Mouse (Mus musculus) E14TG2a.4 (cell line): Measurements from ENCODE around the gene Yipf4.
A peak's percentile ranks its signal among the peaks of the same experiment; 100 is the strongest.
"Not testable (repeated sequence)": the region's sequence is repeated elsewhere in the genome, so short reads cannot be mapped to it uniquely, and the experiment has no call there.

ENCODE experiments used
- H3K27me3 ChIP-seq: 2 replicates; pipeline ENCODE4 v1.6.1; 2014; ENCODE audit warnings: low read length, control low read depth; ENCODE audit not compliant: insufficient read depth
- H3K36me3 ChIP-seq: 2 replicates; pipeline ENCODE4 v1.6.1; 2014; ENCODE audit warnings: low read length, control low read depth; ENCODE audit not compliant: insufficient read depth
- H3K4me1 ChIP-seq: replicated peaks from 2 replicates; pipeline ENCODE4 v1.6.1; 2014; ENCODE audit warnings: low read depth, low read length, control low read depth
- H3K4me3 ChIP-seq: replicated peaks from 2 replicates; pipeline ENCODE4 v1.5.1; 2014; ENCODE audit warnings: mild to moderate bottlenecking, low read length
- H3K9me3 ChIP-seq: 2 replicates; pipeline ENCODE4 v1.6.1; 2014; ENCODE audit warnings: low read length, control low read depth
- CTCF ChIP-seq: conservative IDR thresholded peaks from 2 replicates; pipeline ENCODE4 v1.5.1; 2014; ENCODE audit warnings: low read length
- NANOG ChIP-seq: IDR thresholded peaks from 2 replicates; pipeline ENCODE4 v1.6.1; 2014; ENCODE audit warnings: borderline replicate concordance, low read length, mixed read lengths
- POU5F1 ChIP-seq: IDR thresholded peaks from 2 replicates; pipeline ENCODE4 v1.6.1; 2014; ENCODE audit warnings: low read length, borderline replicate concordance

Gene Yipf4

DNA sequence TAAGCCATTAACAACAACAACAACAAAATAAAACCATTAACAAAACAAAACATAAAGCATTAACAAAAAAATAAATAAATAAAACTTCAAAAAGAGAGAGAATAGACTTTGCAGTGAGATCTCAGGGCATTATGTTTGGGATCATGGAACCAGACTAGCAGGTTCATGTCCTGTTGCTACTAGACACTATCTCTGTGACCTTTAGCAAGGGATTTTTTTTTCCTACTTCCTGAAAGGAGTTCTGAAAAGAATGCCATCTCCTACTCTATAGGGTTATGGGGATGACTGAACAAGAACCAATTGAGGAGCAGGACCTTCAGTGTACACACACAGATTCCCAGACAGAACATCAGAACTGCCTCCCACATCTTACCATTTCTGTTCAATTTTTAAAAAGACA is 25.8 kb upstream of the Yipf4 start:
- Histone ChIP-seq H3K4me1 (peaks cover 27% of the 10 kb centered on the region), H3K9me3 (no peaks in the 10 kb centered on the region), H3K36me3 (no peaks in the 10 kb centered on the region), H3K27me3 (no peaks in the 10 kb centered on the region), H3K4me3 (no peak overlapping the region)
- no peak for TF ChIP-seq POU5F1

DNA sequence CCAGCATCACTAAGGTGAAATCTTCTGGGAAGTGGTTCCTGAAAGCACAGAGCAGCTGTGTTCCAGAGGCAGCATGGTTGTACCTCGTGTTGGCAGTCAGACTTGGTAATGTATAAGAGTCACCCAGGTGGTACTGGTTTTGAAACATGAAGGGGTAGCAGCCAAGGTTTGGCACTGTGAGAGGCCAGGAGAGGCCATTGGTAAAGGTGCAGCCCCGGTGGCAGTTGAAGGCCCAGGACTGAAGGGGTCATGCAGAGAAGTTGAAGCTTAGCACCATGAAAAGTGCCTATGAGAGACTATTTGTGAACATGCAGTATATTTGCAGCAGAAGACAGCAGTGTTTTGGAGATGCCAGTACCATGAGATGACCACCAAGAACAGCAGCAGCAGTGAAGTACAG is 21.3 kb upstream of the Yipf4 start:
- H3K27me3 ChIP-seq: not testable (repeated sequence)

DNA sequence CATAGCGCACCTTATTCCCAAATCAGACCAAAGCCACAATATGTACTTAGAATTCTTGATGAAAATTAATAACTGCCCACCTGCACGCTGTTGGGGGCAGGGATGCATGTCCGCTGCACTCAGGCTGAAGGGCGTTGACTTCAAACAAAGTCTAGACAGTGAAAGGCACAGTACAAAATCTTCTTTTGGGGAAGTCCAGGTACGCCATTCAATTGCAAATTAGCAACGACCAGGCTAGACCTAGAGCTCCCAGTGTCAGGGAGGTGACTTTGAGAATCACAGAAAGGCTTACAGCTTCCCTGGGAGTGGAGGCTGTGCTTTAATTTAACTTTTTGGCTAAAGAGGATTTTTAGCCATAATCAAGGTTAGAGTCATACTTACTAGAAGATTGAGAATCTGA is 19.2 kb upstream of the Yipf4 start:
- not testable (repeated sequence) for H3K27me3 ChIP-seq, H3K36me3 ChIP-seq, H3K4me1 ChIP-seq, H3K4me3 ChIP-seq
- peaks cover 14% of the 10 kb centered on the region for H3K9me3 ChIP-seq

More for the DNA sequence above, 21.3 kb upstream of the Yipf4 start:
- not testable (repeated sequence) for H3K4me3 ChIP-seq, H3K36me3 ChIP-seq, H3K9me3 ChIP-seq, H3K4me1 ChIP-seq

DNA sequence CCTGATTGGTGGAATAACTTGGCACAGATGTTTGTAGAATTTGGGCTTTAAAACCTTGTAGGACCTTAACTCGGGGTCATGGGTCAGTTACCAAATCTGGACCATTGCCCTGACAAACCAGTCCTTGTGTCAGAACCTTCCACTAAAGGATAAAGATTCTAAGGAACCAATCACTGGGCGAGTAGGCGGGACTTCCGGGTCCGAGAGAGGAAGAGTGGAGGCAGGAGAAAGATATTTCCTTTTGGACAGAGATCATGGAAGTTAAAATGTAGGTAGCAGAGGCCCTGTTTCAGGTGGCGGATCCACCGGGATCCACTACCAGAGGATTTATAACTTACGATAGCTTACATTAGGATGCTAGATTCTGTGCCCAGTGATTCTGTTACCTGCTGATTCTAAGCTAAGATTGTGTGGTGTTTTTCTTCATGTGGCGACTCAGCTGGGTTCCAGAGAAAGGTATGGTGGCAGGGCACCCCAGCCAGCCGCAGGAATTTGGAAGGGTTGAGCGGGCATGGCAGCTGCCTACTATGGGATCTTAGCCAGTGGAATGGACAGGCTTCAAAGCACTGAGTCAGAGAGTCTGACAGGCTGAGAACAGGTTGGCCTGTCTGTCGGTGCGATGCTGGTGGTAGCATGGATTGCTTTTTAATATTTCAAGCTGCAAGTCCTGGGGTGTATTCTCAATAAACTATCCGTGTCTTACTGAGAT is 8.8 kb upstream of the Yipf4 start:
- H3K36me3 ChIP-seq: no peaks in the 10 kb centered on the region
- no peak for TF ChIP-seq CTCF
- H3K27me3 ChIP-seq: no peaks in the 10 kb centered on the region
- peaks cover 24% of the 10 kb centered on the region for H3K4me1 ChIP-seq
- H3K9me3 ChIP-seq: no peaks in the 10 kb centered on the region
- H3K4me3 ChIP-seq: no peak overlapping the region

DNA sequence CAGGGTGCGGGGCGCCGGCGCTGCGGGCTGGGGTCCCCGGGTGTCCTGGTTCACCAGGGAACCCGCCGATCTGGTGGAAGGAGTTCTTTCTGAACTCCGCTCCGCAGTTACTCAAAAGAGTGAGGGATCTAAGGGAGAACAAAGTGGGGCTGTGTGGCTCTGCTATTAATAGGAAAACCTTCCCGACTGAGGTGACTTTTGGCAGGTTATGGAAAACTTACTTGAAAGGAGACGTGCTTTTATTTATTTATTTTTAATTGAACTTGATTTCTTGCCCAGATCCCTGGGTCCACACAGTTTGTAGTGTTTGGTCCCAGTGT is 568 bp downstream of the Yipf4 start:
- H3K4me3 ChIP-seq: peak overlapping the region; percentile 97
- no peaks in the 10 kb centered on the region for H3K27me3 ChIP-seq
- no peaks in the 10 kb centered on the region for H3K9me3 ChIP-seq
- TF ChIP-seq NANOG (no peak), POU5F1 (no peak), CTCF (no peak)
- H3K4me1 ChIP-seq: peaks cover 27% of the 10 kb centered on the region
- H3K36me3 ChIP-seq: peaks cover 30% of the 10 kb centered on the region

DNA sequence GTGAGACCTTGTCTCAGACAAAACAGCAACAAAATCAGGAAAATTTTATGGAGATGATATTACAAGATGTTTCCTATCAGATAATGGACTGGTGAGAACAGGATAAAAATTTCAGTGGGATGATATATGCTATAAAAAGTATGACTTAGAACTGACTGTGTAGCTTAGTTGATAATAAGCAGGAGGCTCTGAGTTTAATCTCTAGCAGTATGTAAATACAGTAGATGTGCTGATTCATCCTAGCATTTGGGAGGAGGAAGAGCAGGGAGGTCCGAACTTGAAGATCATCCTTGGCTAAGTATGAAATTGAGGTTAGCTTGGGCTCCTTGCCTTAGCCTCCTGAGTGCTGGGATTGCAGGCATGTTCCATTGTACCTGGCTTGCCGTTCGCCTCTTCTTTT is 2.3 kb downstream of the Yipf4 start:
- Histone ChIP-seq H3K4me3 (no peak overlapping the region), H3K9me3 (no peaks in the 10 kb centered on the region), H3K36me3 (peaks cover 44% of the 10 kb centered on the region), H3K4me1 (peaks cover 17% of the 10 kb centered on the region), H3K27me3 (no peaks in the 10 kb centered on the region)
- TF ChIP-seq POU5F1: no peak
- TF ChIP-seq NANOG: no peak
- no peak for TF ChIP-seq CTCF

DNA sequence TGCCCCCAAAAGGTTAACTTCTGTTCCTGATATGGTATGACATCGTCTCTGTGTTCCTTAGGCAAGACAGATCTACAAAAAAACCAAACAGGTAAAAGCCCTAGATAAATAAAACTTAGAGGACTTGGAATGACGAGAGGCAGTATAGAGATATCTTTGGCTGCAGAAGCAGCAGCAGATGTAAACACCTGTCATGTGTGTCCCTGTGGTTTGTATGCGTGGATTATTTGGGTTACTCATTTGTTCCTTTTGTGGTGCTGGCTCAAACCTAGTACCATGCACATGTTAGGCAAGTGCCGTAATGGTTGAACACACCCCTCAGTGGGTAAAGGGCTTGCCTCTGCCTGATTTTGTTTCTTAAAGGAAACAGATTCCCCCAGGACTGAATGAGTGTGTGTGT is 10.9 kb downstream of the Yipf4 start:
- no peaks in the 10 kb centered on the region for H3K9me3 ChIP-seq
- peaks cover 42% of the 10 kb centered on the region for H3K36me3 ChIP-seq

DNA sequence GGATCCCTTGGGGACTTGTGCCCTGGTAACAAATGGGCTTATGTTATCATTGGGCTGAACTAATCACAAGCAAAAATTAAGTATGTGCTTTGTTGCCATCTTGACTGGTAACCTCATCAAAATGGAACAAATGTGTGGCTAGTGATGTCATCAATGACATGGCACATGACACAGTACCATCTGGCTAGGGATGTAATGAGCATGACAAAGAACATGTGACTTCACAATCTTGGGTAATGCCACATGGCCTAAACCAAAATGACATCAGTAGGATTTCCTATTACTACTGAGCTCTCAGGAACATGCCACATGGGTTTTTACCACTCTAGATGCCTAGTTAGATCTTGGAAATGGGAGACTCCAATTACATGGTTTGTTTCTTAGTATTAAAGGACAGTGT is 11.8 kb downstream of the Yipf4 start:
- H3K4me1 ChIP-seq: no peaks in the 10 kb centered on the region
- no peaks in the 10 kb centered on the region for H3K9me3 ChIP-seq
- H3K36me3 ChIP-seq: peaks cover 36% of the 10 kb centered on the region
- no peak for TF ChIP-seq POU5F1
- H3K27me3 ChIP-seq: no peaks in the 10 kb centered on the region
- H3K4me3 ChIP-seq: no peak overlapping the region

More for the DNA sequence above, 10.9 kb downstream of the Yipf4 start:
- TF ChIP-seq NANOG: no peak
- no peak for TF ChIP-seq POU5F1
- TF ChIP-seq CTCF: no peak
- Histone ChIP-seq H3K4me1 (no peaks in the 10 kb centered on the region), H3K27me3 (no peaks in the 10 kb centered on the region), H3K4me3 (no peak overlapping the region)

DNA sequence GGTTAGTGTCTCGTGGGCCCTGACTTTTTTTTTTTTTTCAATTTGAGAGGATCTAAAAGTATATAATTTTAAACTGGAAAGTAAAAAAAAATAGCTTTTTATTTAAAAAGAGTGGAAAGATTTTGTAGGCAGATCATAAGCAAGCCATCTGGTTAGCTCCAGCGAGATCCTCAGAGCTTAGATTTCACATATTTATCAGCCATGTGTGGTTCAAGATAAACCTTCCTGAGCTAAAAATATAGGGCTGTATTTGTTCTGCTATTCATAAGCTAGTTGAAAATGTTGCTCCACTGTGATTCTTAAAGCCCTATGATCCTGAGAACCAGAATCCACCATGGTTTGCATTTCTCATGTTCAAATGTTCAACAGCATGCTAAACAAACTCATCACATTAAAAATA is 18.6 kb downstream of the Yipf4 start:
- H3K9me3 ChIP-seq: no peaks in the 10 kb centered on the region

DNA sequence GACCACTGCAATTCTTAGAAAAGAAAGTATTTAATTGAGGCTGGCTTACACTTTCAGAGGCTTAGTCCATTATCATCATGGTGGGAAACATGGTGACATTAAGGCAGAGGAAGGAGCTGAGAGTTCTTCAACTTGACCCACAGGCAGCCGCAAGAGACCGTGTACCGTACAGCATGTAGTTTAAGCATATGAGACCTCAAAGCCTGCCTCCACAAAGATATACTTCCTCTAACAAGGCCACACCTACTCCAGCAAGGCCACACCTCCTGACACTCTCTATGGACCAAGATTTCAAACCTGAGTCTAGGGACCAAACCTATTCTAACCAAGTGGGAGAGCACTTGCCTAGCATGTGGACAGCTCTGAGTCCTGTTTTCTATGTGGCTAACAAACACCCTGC is 19.3 kb downstream of the Yipf4 start:
- no peak for TF ChIP-seq POU5F1
- TF ChIP-seq CTCF: no peak
- no peak for TF ChIP-seq NANOG
- H3K36me3 ChIP-seq: no peaks in the 10 kb centered on the region
- no peak overlapping the region for H3K4me3 ChIP-seq
- H3K9me3 ChIP-seq: no peaks in the 10 kb centered on the region
- H3K4me1 ChIP-seq: no peaks in the 10 kb centered on the region
- no peaks in the 10 kb centered on the region for H3K27me3 ChIP-seq

More for the DNA sequence above, 18.6 kb downstream of the Yipf4 start:
- Histone ChIP-seq H3K4me1 (no peaks in the 10 kb centered on the region), H3K4me3 (no peak overlapping the region), H3K27me3 (no peaks in the 10 kb centered on the region), H3K36me3 (no peaks in the 10 kb centered on the region)
- TF ChIP-seq NANOG (no peak), CTCF (no peak), POU5F1 (no peak)
